10 mouse cellular contexts compared by ENCODE assay signal in the genomic region with DNA sequence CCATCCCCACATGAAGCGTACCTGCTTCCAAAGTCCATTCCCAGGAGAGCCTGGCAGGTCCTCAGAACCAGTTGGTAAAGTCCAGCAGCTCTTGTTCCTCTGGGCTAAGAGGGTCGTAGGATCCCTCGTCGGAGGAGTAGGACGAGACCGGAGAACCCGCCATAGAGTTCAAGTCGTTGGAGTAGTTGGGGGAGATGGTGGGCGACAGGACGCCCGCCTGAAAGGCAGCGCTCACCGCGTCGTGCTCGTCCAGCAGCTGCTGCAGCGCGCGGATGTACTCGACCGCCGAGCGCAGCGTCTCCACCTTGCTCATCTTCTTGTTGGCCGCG. TPM values are rescaled to one million over a fixed set of nuclear protein-coding genes. Genes with fewer than 3 reads are reported as not detected.
DNase-seq lines count a peak whose midpoint lies in the region; ATAC-seq lines count a peak whose summit lies in the region.
"Had no signal": no experiment of that assay in that cellular context is flagged by ENCODE, and none has a peak within 500 bp of the region (broad histone marks: within the 10 kb centered on the region; RNA-seq: fewer than 3 reads in every experiment).

No protein-coding gene starts in this region.

- peaks cover 89% of the 10 kb centered on the region for H3K27me3 ChIP-seq in liver, embryonic 11.5 days (replicated peaks; ENCODE audit: control insufficient read depth, insufficient read depth, low read length)
- peaks cover 13% of the 10 kb centered on the region; the same call in 1 of the 2 replicates for H3K27me3 ChIP-seq in forebrain, embryonic 11.5 days (ENCODE audit: control insufficient read depth, insufficient read depth, low read length)
- peaks cover 82% of the 10 kb centered on the region for H3K27me3 ChIP-seq in intestine, embryonic 15.5 days (replicated peaks)
- H3K27me3 ChIP-seq in neural tube, embryonic 12.5 days (replicated peaks) = peaks cover 31% of the 10 kb centered on the region

- H3K4me1 ChIP-seq in liver, embryonic 11.5 days (replicated peaks; ENCODE audit: control insufficient read depth, insufficient read depth, low read length) = no peaks in the 10 kb centered on the region
- peaks cover 21% of the 10 kb centered on the region for H3K4me1 ChIP-seq in forebrain, embryonic 11.5 days (replicated peaks; ENCODE audit: control insufficient read depth, insufficient read depth, low read length)
- peaks cover 17% of the 10 kb centered on the region for H3K4me1 ChIP-seq in intestine, embryonic 15.5 days (replicated peaks)
- H3K4me1 ChIP-seq in neural tube, embryonic 12.5 days = peaks cover 46% of the 10 kb centered on the region

- H3K9ac ChIP-seq in liver, embryonic 11.5 days (ENCODE audit: low read depth, low read length) = no peak overlapping the region
- H3K9ac ChIP-seq in forebrain, embryonic 11.5 days (ENCODE audit: low read length) = peak overlapping the region; percentile 87
- H3K9ac ChIP-seq in intestine, embryonic 15.5 days = peak overlapping the region; percentile 16; the same call in 1 of the 2 replicates
- H3K9ac ChIP-seq in neural tube, embryonic 12.5 days = peak overlapping the region; percentile 87

- DNase-seq in liver, embryonic 11.5 days (ENCODE audit: low spot score) = no peak
- no peak for DNase-seq in liver
- no peak for DNase-seq in forebrain, embryonic 11.5 days (ENCODE audit: low spot score)
- no peak for DNase-seq in Muller cell, postnatal 12 days (ENCODE audit: inconsistent ontology term)
- DNase-seq in urinary bladder, adult 2 months (ENCODE audit: low spot score) = no peak
- DNase-seq: lung, adult 18-20 months had no signal

- no peak overlapping the region for H3K27ac ChIP-seq in liver, embryonic 11.5 days (ENCODE audit: low read depth, low read length)
- H3K27ac ChIP-seq in forebrain, embryonic 11.5 days (ENCODE audit: low read depth, low read length) = peak overlapping the region; percentile 91
- H3K27ac ChIP-seq in intestine, embryonic 15.5 days = peak overlapping the region; percentile 67
- peak overlapping the region; percentile 67; the same call in 1 of the 2 replicates for H3K27ac ChIP-seq in neural tube, embryonic 12.5 days

- 2% methylated on average over 26 of the region's 26 CpGs for WGBS in liver, embryonic 11.5 days
- WGBS in forebrain, embryonic 11.5 days = 0% methylated on average over 26 of the region's 26 CpGs
- WGBS in intestine, embryonic 15.5 days = under 1% methylated on average over 26 of the region's 26 CpGs
- WGBS in neural tube, embryonic 12.5 days = under 1% methylated on average over 26 of the region's 26 CpGs

- peak overlapping the region; percentile 54 for H3K4me3 ChIP-seq in liver, embryonic 11.5 days (ENCODE audit: low read depth, low read length)
- H3K4me3 ChIP-seq in forebrain, embryonic 11.5 days (ENCODE audit: low read depth, low read length) = peak overlapping the region; percentile 64
- peak overlapping the region; percentile 54 for H3K4me3 ChIP-seq in intestine, embryonic 15.5 days (replicated peaks)
- peak overlapping the region; percentile 63 for H3K4me3 ChIP-seq in neural tube, embryonic 12.5 days

- no peaks in the 10 kb centered on the region for H3K9me3 ChIP-seq in liver, embryonic 11.5 days (ENCODE audit: control insufficient read depth, low read length)
- no peaks in the 10 kb centered on the region for H3K9me3 ChIP-seq in forebrain, embryonic 11.5 days (ENCODE audit: control insufficient read depth, low read length)
- H3K9me3 ChIP-seq in intestine, embryonic 15.5 days = no peaks in the 10 kb centered on the region
- peaks cover 4% of the 10 kb centered on the region; the same call in 1 of the 2 replicates for H3K9me3 ChIP-seq in neural tube, embryonic 12.5 days

- no peaks in the 10 kb centered on the region for H3K36me3 ChIP-seq in liver, embryonic 11.5 days (ENCODE audit: control insufficient read depth, insufficient read depth, low read length)
- H3K36me3 ChIP-seq in forebrain, embryonic 11.5 days (ENCODE audit: control insufficient read depth, insufficient read depth, low read length) = no peaks in the 10 kb centered on the region
- no peaks in the 10 kb centered on the region for H3K36me3 ChIP-seq in intestine, embryonic 15.5 days
- no peaks in the 10 kb centered on the region for H3K36me3 ChIP-seq in neural tube, embryonic 12.5 days

- 0 out of 2 replicates have a peak, but pooled peaks have one; percentile 17 for ATAC-seq in liver, embryonic 11.5 days (replicated peaks; ENCODE audit: low FRiP score)
- no peak for ATAC-seq in forebrain, embryonic 11.5 days (replicated peaks; ENCODE audit: low FRiP score)
- no peak for ATAC-seq in intestine, embryonic 15.5 days
- ATAC-seq in neural tube, embryonic 12.5 days (ENCODE audit: low FRiP score, low read depth) = no peak
- no peak for ATAC-seq in activated CD4-positive, CD25-positive, alpha-beta regulatory T cell, adult 4 months

- H3K4me2 ChIP-seq in liver, embryonic 11.5 days = peak overlapping the region; percentile 83
- peak overlapping the region; percentile 84 for H3K4me2 ChIP-seq in forebrain, embryonic 11.5 days (ENCODE audit: low read depth, low read length, severe bottlenecking)
- H3K4me2 ChIP-seq in intestine, embryonic 15.5 days (replicated peaks) = peak overlapping the region; percentile 97
- peak overlapping the region; percentile 78 for H3K4me2 ChIP-seq in neural tube, embryonic 12.5 days (replicated peaks)

RNA-seq across cellular contexts. Expression of a gene that starts 1.2 kb away (rescaled TPM):
- polyA plus RNA-seq in liver, embryonic 11.5 days (2014; fragmentation: Nextera tagmentation; extraction: Ambion mirVana) = 0.78 and 0.91 TPM in 2 replicates
- 60.6 and 69.9 TPM in 2 replicates for polyA plus RNA-seq in forebrain, embryonic 11.5 days (2014; fragmentation: Nextera tagmentation; extraction: Ambion mirVana)
- 7.4 and 10.3 TPM in 2 replicates for polyA plus RNA-seq in intestine, embryonic 15.5 days (2015; fragmentation: Nextera tagmentation; extraction: Ambion mirVana)
- polyA plus RNA-seq in neural tube, embryonic 12.5 days (2016; fragmentation: Nextera tagmentation; extraction: Ambion mirVana) = 53.7 and 66.1 TPM in 2 replicates
- not detected for polyA plus RNA-seq in activated CD4-positive, CD25-positive, alpha-beta regulatory T cell, adult 4 months (2017; shearing (Covaris generic))
- polyA plus RNA-seq in urinary bladder, adult 2 months (2012; rRNA removed) = 0.11 and 0.22 TPM in 2 replicates
- polyA plus RNA-seq: spleen, adult 2 months had no signal

RNA-seq across cellular contexts. Expression of a gene that starts 29.3 kb away (rescaled TPM):
- polyA plus RNA-seq in liver, embryonic 11.5 days (2014; fragmentation: Nextera tagmentation; extraction: Ambion mirVana) = 4.6 and 5.0 TPM in 2 replicates
- polyA plus RNA-seq in forebrain, embryonic 11.5 days (2014; fragmentation: Nextera tagmentation; extraction: Ambion mirVana) = not detected in 2 replicates
- 2.3 and 2.8 TPM in 2 replicates for polyA plus RNA-seq in intestine, embryonic 15.5 days (2015; fragmentation: Nextera tagmentation; extraction: Ambion mirVana)
- polyA plus RNA-seq in neural tube, embryonic 12.5 days (2016; fragmentation: Nextera tagmentation; extraction: Ambion mirVana) = 0.11 TPM in 1 of 2 replicates, not detected in the other
- polyA plus RNA-seq in activated CD4-positive, CD25-positive, alpha-beta regulatory T cell, adult 4 months (2017; shearing (Covaris generic)) = not detected
- not detected in 2 replicates for polyA plus RNA-seq in urinary bladder, adult 2 months (2012; rRNA removed)
